Mouse (Mus musculus) myocyte (in vitro differentiated cells): ENCODE results near the gene Sqor. TPM values are rescaled to one million over a fixed set of nuclear protein-coding genes. Genes with fewer than 3 reads are reported as not detected.

Experiments used
- H3K27me3 ChIP-seq: one replicate; pipeline ENCODE4 v1.6.1; 2011; ENCODE audit not compliant: control insufficient read depth, insufficient read depth, insufficient read length
- H3K36me3 ChIP-seq: one replicate; pipeline ENCODE4 v1.6.1; 2011; ENCODE audit not compliant: control insufficient read depth, insufficient read depth
- H3K4me2 ChIP-seq: one replicate; pipeline ENCODE4 v1.6.1; 2011; ENCODE audit warnings: low read depth, control low read depth
- H3K4me3 ChIP-seq: one replicate; pipeline ENCODE4 v1.5.1; 2011; ENCODE audit warnings: mild to moderate bottlenecking, control low read depth, moderate library complexity
- H3K79me2 ChIP-seq: one replicate; pipeline ENCODE4 v1.6.1; 2011; ENCODE audit not compliant: control insufficient read depth, insufficient read depth
- H3ac ChIP-seq: one replicate; pipeline ENCODE4 v1.6.1; 2011; ENCODE audit not compliant: control insufficient read depth, insufficient read length
- CEBPB ChIP-seq: IDR thresholded peaks from 2 replicates; pipeline ENCODE4 v1.6.1; 2011; ENCODE audit warnings: mild to moderate bottlenecking, moderate library complexity; ENCODE audit not compliant: poor library complexity, insufficient read depth, severe bottlenecking
- E2F4 ChIP-seq: IDR thresholded peaks from one replicate; pipeline ENCODE4 v1.6.1; 2011; ENCODE audit warnings: mild to moderate bottlenecking, control low read depth, moderate library complexity; ENCODE audit not compliant: insufficient read depth
- MAX ChIP-seq: IDR thresholded peaks from one replicate; pipeline ENCODE4 v1.6.1; 2011; ENCODE audit warnings: low read depth, mild to moderate bottlenecking, control low read depth
- MYOD1 ChIP-seq, 3 experiments: IDR thresholded peaks; one replicate each; pipeline ENCODE4 v1.6.1; 2011; ENCODE audit warnings: control low read depth in 2 of 3, low read depth in 2 of 3, mild to moderate bottlenecking in 2 of 3, moderate library complexity in 1 of 3; ENCODE audit not compliant: insufficient read length in 2 of 3, control insufficient read depth in 1 of 3
- MYOG ChIP-seq, 3 experiments: IDR thresholded peaks; one replicate each; pipeline ENCODE4 v1.6.1; 2011; ENCODE audit warnings: control low read depth in 2 of 3, low read depth in 2 of 3, mild to moderate bottlenecking in 2 of 3; ENCODE audit not compliant: insufficient read length in 2 of 3, control insufficient read depth in 1 of 3, insufficient read depth in 1 of 3
- POLR2A ChIP-seq: IDR thresholded peaks from one replicate; pipeline ENCODE4 v1.6.1; 2011; ENCODE audit warnings: low read depth, mild to moderate bottlenecking, control low read depth, moderate library complexity; ENCODE audit not compliant: insufficient read length
- POLR2AphosphoS2 ChIP-seq: IDR thresholded peaks from one replicate; pipeline ENCODE4 v1.6.1; 2011; ENCODE audit warnings: low read depth, control low read depth; ENCODE audit not compliant: insufficient read length
- REST ChIP-seq: IDR thresholded peaks from one replicate; pipeline ENCODE4 v1.6.1; 2011; ENCODE audit warnings: mild to moderate bottlenecking, control low read depth, moderate library complexity; ENCODE audit not compliant: insufficient read depth, insufficient read length
- SRF ChIP-seq: IDR thresholded peaks from one replicate; pipeline ENCODE4 v1.6.1; 2011; ENCODE audit warnings: low read depth; ENCODE audit not compliant: control insufficient read depth, insufficient read length
- TCF12 ChIP-seq: IDR thresholded peaks from one replicate; pipeline ENCODE4 v1.6.1; 2011; ENCODE audit warnings: mild to moderate bottlenecking, control low read depth; ENCODE audit not compliant: poor library complexity, insufficient read depth, severe bottlenecking
- TCF3 ChIP-seq: IDR thresholded peaks from one replicate; pipeline ENCODE4 v1.6.1; 2011; ENCODE audit warnings: low read depth, control low read depth; ENCODE audit not compliant: insufficient read length
- USF1 ChIP-seq: IDR thresholded peaks from one replicate; pipeline ENCODE4 v1.6.1; 2011; ENCODE audit warnings: low read depth, mild to moderate bottlenecking, control low read depth, moderate library complexity
- polyA plus RNA-seq: library from polyadenylated mRNA; unstranded; fragments of >200 nt; fragmentation: generic; extraction: Trizol; gene quantifications from one replicate; pipeline ENCODE4 v1.2.1, GENCODE M21; 2012; ENCODE audit warnings: missing spikeins

Sqor gene
- polyA plus RNA-seq, 1 experiment: 6.9 TPM

DNA sequence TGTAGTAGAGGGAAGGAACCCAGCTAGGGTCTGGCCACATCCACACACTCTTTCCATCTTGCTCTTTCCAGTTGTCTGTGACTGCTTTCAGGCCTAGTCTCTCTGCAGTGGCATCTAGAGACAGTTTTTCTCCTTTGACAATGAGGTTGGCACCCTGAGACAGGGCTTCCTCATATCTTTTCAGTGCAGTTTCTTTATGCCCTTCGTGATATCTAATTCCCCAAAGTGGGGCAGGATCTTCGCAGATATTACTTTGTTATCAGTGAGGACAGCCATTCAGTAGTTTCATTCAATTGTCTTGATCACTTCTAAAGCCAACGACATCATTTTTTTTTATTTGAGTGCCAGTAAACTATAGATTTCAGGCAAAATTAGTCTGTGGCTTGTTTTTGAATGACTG lies 41.0 kb downstream of the Sqor start:
- H3K36me3 ChIP-seq: no peaks in the 10 kb centered on the region
- TF ChIP-seq MYOD1 (IDR thresholded peaks at IDR 0.05; ENCODE audit: control insufficient read depth in 1 of 3, insufficient read length in 2 of 3, low read depth in 2 of 3) (no peak), CEBPB (no peak), MYOG (IDR thresholded peaks at IDR 0.05; ENCODE audit: control insufficient read depth in 1 of 3, insufficient read depth in 1 of 3, insufficient read length in 2 of 3, low read depth in 2 of 3) (no peak), TCF3 (no peak), TCF12 (no peak), USF1 (no peak), SRF (no peak), E2F4 (no peak), MAX (no peak), REST (no peak), POLR2AphosphoS2 (no peak), POLR2A (no peak)
- no peaks in the 10 kb centered on the region for H3K27me3 ChIP-seq

DNA sequence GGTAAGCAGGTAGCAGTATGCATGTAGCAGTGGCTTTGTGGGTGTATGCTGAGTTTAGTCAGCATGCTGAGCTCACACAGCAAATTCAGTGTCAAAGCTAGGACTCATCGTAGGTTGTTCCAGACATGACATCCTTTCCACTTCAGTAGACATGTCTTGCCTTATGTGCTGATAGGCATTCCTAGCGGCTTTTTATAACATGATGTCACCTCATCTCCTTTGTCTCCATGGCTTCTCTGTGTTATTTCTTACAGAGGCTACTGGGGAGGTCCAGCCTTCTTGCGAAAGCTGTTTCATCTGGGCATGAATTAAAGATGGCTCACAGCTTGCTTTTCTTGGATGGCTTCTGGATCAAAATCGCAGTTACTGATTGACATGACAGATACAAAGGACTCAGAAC lies 44.0 kb downstream of the Sqor start:
- Histone ChIP-seq H3ac (no peak overlapping the region), H3K4me3 (no peak overlapping the region), H3K36me3 (no peaks in the 10 kb centered on the region), H3K27me3 (no peaks in the 10 kb centered on the region), H3K4me2 (no peak overlapping the region), H3K79me2 (no peaks in the 10 kb centered on the region)
- no peak for TF ChIP-seq USF1
- no peak for TF ChIP-seq POLR2AphosphoS2
- TF ChIP-seq POLR2A: no peak
- TF ChIP-seq TCF3: no peak
- no peak for TF ChIP-seq SRF
- TF ChIP-seq MYOD1 (IDR thresholded peaks at IDR 0.05; ENCODE audit: control insufficient read depth in 1 of 3, insufficient read length in 2 of 3, low read depth in 2 of 3): no peak
- no peak for TF ChIP-seq MYOG (IDR thresholded peaks at IDR 0.05; ENCODE audit: control insufficient read depth in 1 of 3, insufficient read depth in 1 of 3, insufficient read length in 2 of 3, low read depth in 2 of 3)
- no peak for TF ChIP-seq MAX
- TF ChIP-seq E2F4: no peak
- no peak for TF ChIP-seq REST

More for the DNA sequence above, 41.0 kb downstream of the Sqor start:
- Histone ChIP-seq H3K79me2 (no peaks in the 10 kb centered on the region), H3K4me3 (no peak overlapping the region), H3K4me2 (no peak overlapping the region), H3ac (no peak overlapping the region)

DNA sequence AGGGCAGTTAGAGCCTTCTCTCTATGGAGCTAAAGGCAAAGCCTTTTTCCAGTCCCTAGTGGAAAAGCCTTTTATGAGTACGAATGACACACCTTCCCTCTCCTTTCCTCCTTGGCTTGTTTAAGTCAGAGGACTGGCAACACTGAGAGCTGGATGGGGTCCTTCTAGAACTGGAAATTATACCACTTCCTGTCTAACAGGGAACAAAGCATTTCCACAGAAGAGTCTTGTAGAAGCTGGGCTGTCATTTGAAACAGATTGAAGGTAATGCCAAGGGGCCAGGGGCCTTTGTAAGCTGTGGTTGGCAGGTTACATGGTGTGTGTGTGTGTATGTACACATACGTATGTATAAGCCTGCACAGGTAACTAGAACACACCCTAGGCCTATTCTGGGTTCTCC lies 51.9 kb downstream of the Sqor start:
- no peak overlapping the region for H3K4me3 ChIP-seq
- no peaks in the 10 kb centered on the region for H3K27me3 ChIP-seq
- no peaks in the 10 kb centered on the region for H3K79me2 ChIP-seq
- no peak overlapping the region for H3ac ChIP-seq
- no peak overlapping the region for H3K4me2 ChIP-seq
- no peaks in the 10 kb centered on the region for H3K36me3 ChIP-seq
- no peak for TF ChIP-seq MAX
- no peak for TF ChIP-seq MYOG (IDR thresholded peaks at IDR 0.05; ENCODE audit: control insufficient read depth in 1 of 3, insufficient read depth in 1 of 3, insufficient read length in 2 of 3, low read depth in 2 of 3)
- TF ChIP-seq POLR2AphosphoS2: no peak
- no peak for TF ChIP-seq POLR2A
- no peak for TF ChIP-seq SRF
- TF ChIP-seq E2F4: no peak
- no peak for TF ChIP-seq TCF12
- no peak for TF ChIP-seq REST
- no peak for TF ChIP-seq CEBPB
- TF ChIP-seq MYOD1 (IDR thresholded peaks at IDR 0.05; ENCODE audit: control insufficient read depth in 1 of 3, insufficient read length in 2 of 3, low read depth in 2 of 3): no peak
- TF ChIP-seq TCF3: no peak
- no peak for TF ChIP-seq USF1

DNA sequence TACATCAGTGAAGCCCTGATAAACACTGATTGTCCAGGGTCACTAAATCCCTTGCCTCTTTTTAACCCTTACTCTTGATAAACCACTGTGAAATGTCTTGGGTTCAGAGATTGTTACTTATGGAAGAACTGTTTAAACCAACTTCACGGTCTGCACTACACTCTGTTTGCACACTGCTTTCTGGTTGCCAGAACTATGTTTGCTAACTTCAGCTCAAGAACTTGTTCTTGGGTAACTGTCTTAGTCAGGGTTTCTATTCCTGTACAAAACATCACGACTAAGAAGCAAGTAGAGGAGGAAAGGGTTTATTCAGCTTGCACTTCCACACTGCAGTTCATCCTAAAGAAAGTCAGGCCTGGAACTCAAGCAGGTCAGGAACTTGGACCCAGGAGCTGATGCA lies 56.2 kb downstream of the Sqor start:
- Histone ChIP-seq H3K36me3 (no peaks in the 10 kb centered on the region), H3K79me2 (no peaks in the 10 kb centered on the region), H3K4me3 (no peak overlapping the region), H3K4me2 (no peak overlapping the region), H3ac (no peak overlapping the region), H3K27me3 (no peaks in the 10 kb centered on the region)
- TF ChIP-seq MYOD1 (IDR thresholded peaks at IDR 0.05; ENCODE audit: control insufficient read depth in 1 of 3, insufficient read length in 2 of 3, low read depth in 2 of 3) (no peak), USF1 (no peak), MAX (no peak), POLR2A (no peak), CEBPB (no peak), TCF12 (no peak), TCF3 (no peak), POLR2AphosphoS2 (no peak), REST (no peak), MYOG (IDR thresholded peaks at IDR 0.05; ENCODE audit: control insufficient read depth in 1 of 3, insufficient read depth in 1 of 3, insufficient read length in 2 of 3, low read depth in 2 of 3) (no peak), SRF (no peak), E2F4 (no peak)
